ENCODE assay signal across 16 mouse cellular contexts in genomic region chr4:149585236-149585635, GRCm38 (mm10). TPM values are rescaled to one million over a fixed set of nuclear protein-coding genes. Genes with fewer than 3 reads are reported as not detected.
DNase-seq lines count a peak whose midpoint lies in the region; ATAC-seq and TF ChIP-seq lines count a peak whose summit lies in the region.
"Had no signal": no experiment of that assay in that cellular context is flagged by ENCODE, and none has a peak within 500 bp of the region (broad histone marks: within the 10 kb centered on the region; RNA-seq: fewer than 3 reads in every experiment).

No protein-coding gene starts in this region.

- H3K27me3 ChIP-seq in forebrain, embryonic 12.5 days: peaks cover 37% of the 10 kb centered on the region
- no peaks in the 10 kb centered on the region for H3K27me3 ChIP-seq in forebrain, embryonic 16.5 days (replicated peaks; ENCODE audit: control insufficient read depth, insufficient read depth, low read length)
- H3K27me3 ChIP-seq in lung, embryonic 15.5 days: peaks cover 45% of the 10 kb centered on the region
- peaks cover 29% of the 10 kb centered on the region for H3K27me3 ChIP-seq in limb, embryonic 15.5 days
- no peaks in the 10 kb centered on the region for H3K27me3 ChIP-seq in stomach, postnatal 0 days (ENCODE audit: control insufficient read depth, insufficient read depth, low read length)

- peaks cover 15% of the 10 kb centered on the region for H3K4me1 ChIP-seq in forebrain, embryonic 12.5 days
- peaks cover 17% of the 10 kb centered on the region for H3K4me1 ChIP-seq in forebrain, embryonic 16.5 days (replicated peaks; ENCODE audit: control insufficient read depth, insufficient read depth, low read length)
- peaks cover 14% of the 10 kb centered on the region for H3K4me1 ChIP-seq in lung, embryonic 15.5 days
- peaks cover 18% of the 10 kb centered on the region for H3K4me1 ChIP-seq in limb, embryonic 15.5 days
- no peaks in the 10 kb centered on the region; the same call in 1 of the 2 replicates for H3K4me1 ChIP-seq in stomach, postnatal 0 days (replicated peaks; ENCODE audit: control insufficient read depth, insufficient read depth)

- no peak overlapping the region for H3K9ac ChIP-seq in forebrain, embryonic 12.5 days
- no peak overlapping the region for H3K9ac ChIP-seq in forebrain, embryonic 16.5 days (replicated peaks; ENCODE audit: low read depth, low read length)
- H3K9ac ChIP-seq in lung, embryonic 15.5 days: no peak overlapping the region
- no peak overlapping the region for H3K9ac ChIP-seq in limb, embryonic 15.5 days
- H3K9ac ChIP-seq in stomach, postnatal 0 days (ENCODE audit: low read length): no peak overlapping the region
- H3K9ac ChIP-seq: liver, embryonic 14.5 days had no signal

- no peaks in the 10 kb centered on the region for H3K9me3 ChIP-seq in forebrain, embryonic 12.5 days
- H3K9me3 ChIP-seq in forebrain, embryonic 16.5 days (ENCODE audit: control insufficient read depth, low read length): no peaks in the 10 kb centered on the region
- no peaks in the 10 kb centered on the region for H3K9me3 ChIP-seq in lung, embryonic 15.5 days
- no peaks in the 10 kb centered on the region for H3K9me3 ChIP-seq in limb, embryonic 15.5 days
- H3K9me3 ChIP-seq in stomach, postnatal 0 days (ENCODE audit: control insufficient read depth, low read length): no peaks in the 10 kb centered on the region

- ATAC-seq in forebrain, embryonic 12.5 days (ENCODE audit: low FRiP score): 0 out of 2 replicates have a peak, but pooled peaks have one; percentile 17
- ATAC-seq in forebrain, embryonic 16.5 days: no peak
- ATAC-seq in lung, embryonic 15.5 days (ENCODE audit: borderline replicate concordance, extremely low read depth, low FRiP score, low TSS enrichment): 0 out of 2 replicates have a peak, but pooled peaks have one; percentile 16
- ATAC-seq in limb, embryonic 15.5 days (ENCODE audit: insufficient number of reproducible peaks, low FRiP score, low TSS enrichment, low read depth): no peak
- 0 out of 2 replicates have a peak, but pooled peaks have one; percentile 9 for ATAC-seq in stomach, postnatal 0 days (ENCODE audit: low FRiP score, low TSS enrichment)
- ATAC-seq: activated CD4-positive, CD25-positive, alpha-beta regulatory T cell, adult 4 months had no signal

- no peak overlapping the region for H3K27ac ChIP-seq in forebrain, embryonic 12.5 days
- no peak overlapping the region for H3K27ac ChIP-seq in forebrain, embryonic 16.5 days (ENCODE audit: low read length)
- H3K27ac ChIP-seq in lung, embryonic 15.5 days: no peak overlapping the region
- H3K27ac ChIP-seq in limb, embryonic 15.5 days: no peak overlapping the region
- no peak overlapping the region for H3K27ac ChIP-seq in stomach, postnatal 0 days (replicated peaks)
- H3K27ac ChIP-seq: liver, embryonic 14.5 days had no signal

- 80% methylated on average over 8 of the region's 8 CpGs for WGBS in forebrain, embryonic 12.5 days
- WGBS in forebrain, embryonic 16.5 days: 89% methylated on average over 8 of the region's 8 CpGs
- whole genome bisulfite sequencing in lung, embryonic 15.5 days: 76% methylated on average over 8 of the region's 8 CpGs
- WGBS in limb, embryonic 15.5 days: 78% methylated on average over 8 of the region's 8 CpGs
- 74% methylated on average over 8 of the region's 8 CpGs for WGBS in stomach, postnatal 0 days

- TF ChIP-seq EP300 in stomach, postnatal 0 days (optimal IDR thresholded peaks at IDR 0.05): no peak

- no peak for TF ChIP-seq CTCF in stomach, postnatal 0 days (IDR thresholded peaks at IDR 0.05; ENCODE audit: low read depth)

- H3K4me3 ChIP-seq in forebrain, embryonic 12.5 days (replicated peaks): no peak overlapping the region
- H3K4me3 ChIP-seq in forebrain, embryonic 16.5 days (replicated peaks; ENCODE audit: low read length): no peak overlapping the region
- no peak overlapping the region for H3K4me3 ChIP-seq in lung, embryonic 15.5 days
- 0 out of 2 replicates have a peak overlapping the region, but pooled peaks have one; percentile 85 for H3K4me3 ChIP-seq in limb, embryonic 15.5 days
- no peak overlapping the region for H3K4me3 ChIP-seq in stomach, postnatal 0 days (ENCODE audit: low read depth, low read length)

- no peak overlapping the region for H3K4me2 ChIP-seq in forebrain, embryonic 12.5 days
- H3K4me2 ChIP-seq in forebrain, embryonic 16.5 days (ENCODE audit: low read length): no peak overlapping the region
- no peak overlapping the region for H3K4me2 ChIP-seq in lung, embryonic 15.5 days
- H3K4me2 ChIP-seq in limb, embryonic 15.5 days: no peak overlapping the region
- H3K4me2 ChIP-seq in stomach, postnatal 0 days (replicated peaks; ENCODE audit: low read depth): no peak overlapping the region

- DNase-seq in lung, postnatal 25 days (ENCODE audit: low spot score): no peak
- DNase-seq in stomach, postnatal 0 days (ENCODE audit: low spot score): no peak
- no peak for DNase-seq in right cerebral cortex, postnatal 4 days
- no peak for DNase-seq in layer of hippocampus, adult 9-10 months (ENCODE audit: low spot score)
- DNase-seq: gastrocnemius, postnatal 14 days; heart, postnatal 36 days; kidney, postnatal 25 days; lung, postnatal 10 days; right cerebral cortex, adult 18-20 months; thymus, postnatal 25 days had no signal

- no peaks in the 10 kb centered on the region for H3K36me3 ChIP-seq in forebrain, embryonic 12.5 days (replicated peaks)
- no peaks in the 10 kb centered on the region for H3K36me3 ChIP-seq in forebrain, embryonic 16.5 days (ENCODE audit: control insufficient read depth, insufficient read depth)
- H3K36me3 ChIP-seq in lung, embryonic 15.5 days: no peaks in the 10 kb centered on the region
- no peaks in the 10 kb centered on the region for H3K36me3 ChIP-seq in limb, embryonic 15.5 days
- H3K36me3 ChIP-seq in stomach, postnatal 0 days (ENCODE audit: control insufficient read depth, insufficient read depth, low read length): no peaks in the 10 kb centered on the region

RNA-seq across cellular contexts. Expression of gene Clstn1, which starts 1.0 kb away (rescaled TPM):
- 58.1 and 75.4 TPM in 2 replicates for polyA plus RNA-seq in forebrain, embryonic 12.5 days (2016; fragmentation: Nextera tagmentation; extraction: Ambion mirVana)
- polyA plus RNA-seq in forebrain, embryonic 16.5 days (2015; fragmentation: Nextera tagmentation; extraction: Ambion mirVana): 65.3 and 81.8 TPM in 2 replicates
- polyA plus RNA-seq in lung, embryonic 15.5 days (2015; fragmentation: Nextera tagmentation; extraction: Ambion mirVana): 51.1 and 56.2 TPM in 2 replicates
- polyA plus RNA-seq in limb, embryonic 15.5 days (2015; fragmentation: Nextera tagmentation; extraction: Ambion mirVana): 39.4 and 56.1 TPM in 2 replicates
- 28.6 and 30.5 TPM in 2 replicates for polyA plus RNA-seq in stomach, postnatal 0 days (2015; fragmentation: Nextera tagmentation; extraction: Ambion mirVana)

Comparison
In these comparisons a context has a peak if more than half of its experiments do, and no peak if none do; other contexts are left out.
1. ATAC-seq: peak in forebrain, embryonic 12.5 days (single experiment), lung, embryonic 15.5 days (single experiment) and stomach, postnatal 0 days (single experiment); none in forebrain, embryonic 16.5 days (single experiment) and limb, embryonic 15.5 days (single experiment).